Mouse (Mus musculus): ENCODE data around the gene Tcf7l1.

Gene Tcf7l1

GRCm38 (mm10) chr6:72590111-72590510 is 198.9 kb downstream of the Tcf7l1 start:
- DNase-seq (ENCODE audit: low spot score), result no peak

DNA sequence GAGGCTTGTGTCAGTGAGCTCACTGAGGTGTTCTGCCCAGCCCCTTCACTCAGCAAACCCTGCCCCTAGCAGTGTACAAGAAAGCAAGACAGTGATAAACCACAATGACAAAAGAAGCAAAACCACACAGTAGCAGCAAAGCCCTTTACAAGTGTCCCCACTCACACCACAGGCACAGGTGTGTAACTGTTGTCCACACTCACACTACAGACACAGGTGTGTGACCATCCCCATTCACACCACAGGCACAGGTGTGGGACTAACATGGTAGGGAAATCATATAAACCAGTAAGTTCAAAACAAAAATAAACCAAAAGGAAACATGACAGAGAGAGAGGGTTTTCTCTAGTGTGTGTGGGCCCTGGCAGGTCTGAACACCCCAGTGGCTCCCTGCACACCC is 200.7 kb downstream of the Tcf7l1 start:
- DNase-seq (ENCODE audit: low spot score), result no peak

GRCm38 (mm10) chr6:72586701-72587100 is 202.4 kb downstream of the Tcf7l1 start:
- no peak for DNase-seq (ENCODE audit: low spot score)

- no peak for DNase-seq (ENCODE audit: low spot score)
Observed at GRCm38 (mm10) chr6:72584154-72584553, 204.9 kb downstream of the Tcf7l1 start.

DNA sequence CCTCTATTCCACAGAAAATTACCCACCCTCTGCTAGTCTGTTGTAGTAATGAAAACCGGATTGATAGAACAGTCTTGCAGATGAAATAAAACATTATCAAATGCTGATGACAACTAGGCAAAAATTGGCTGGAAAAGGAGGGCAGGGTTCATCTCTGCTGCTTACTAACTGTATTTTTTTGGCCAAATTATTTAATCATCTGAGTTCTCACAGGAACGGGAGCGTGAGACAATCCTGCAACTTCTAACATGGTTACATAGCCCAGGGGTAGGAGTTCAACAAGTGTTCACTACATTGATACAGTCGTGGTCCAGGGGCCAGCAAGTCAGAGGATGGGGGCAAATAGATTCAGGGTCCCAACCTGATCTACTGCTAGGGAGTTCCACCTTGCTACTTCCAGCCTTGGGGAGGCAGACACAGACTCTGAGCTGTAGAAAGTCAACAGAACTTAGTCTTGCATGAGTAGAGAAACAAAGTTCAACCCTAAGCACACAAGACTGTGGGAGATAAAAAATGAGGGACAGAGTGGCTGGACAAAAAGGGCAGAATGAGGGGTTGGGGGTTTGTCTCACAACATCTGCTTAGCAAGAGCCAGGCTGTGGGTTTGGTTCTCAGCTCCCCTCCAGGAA is 205.7 kb downstream of the Tcf7l1 start:
- DNase-seq (ENCODE audit: low spot score), result no peak

GRCm38 (mm10) chr6:72581625-72582382 is 207.2 kb downstream of the Tcf7l1 start:
- DNase-seq (ENCODE audit: low spot score), result no peak
